Comparison of ENCODE assay signal across 11 mouse cellular contexts in genomic region chr3:68492066-68492465, GRCm38 (mm10).
DNase-seq lines count a peak whose midpoint lies in the region; ATAC-seq lines count a peak whose summit lies in the region.
"Had no signal": no experiment of that assay in that cellular context is flagged by ENCODE, and none has a peak within 500 bp of the region (broad histone marks: within the 10 kb centered on the region; RNA-seq: fewer than 3 reads in every experiment).

No protein-coding gene starts in this region.

- no peaks in the 10 kb centered on the region for H3K9me3 ChIP-seq in forebrain, embryonic 10.5 days
- no peaks in the 10 kb centered on the region for H3K9me3 ChIP-seq in forebrain, embryonic 12.5 days
- H3K9me3 ChIP-seq in kidney, embryonic 14.5 days (ENCODE audit: control insufficient read depth, low read length): no peaks in the 10 kb centered on the region
- no peaks in the 10 kb centered on the region for H3K9me3 ChIP-seq in embryonic facial prominence, embryonic 10.5 days
- H3K9me3 ChIP-seq in limb, embryonic 12.5 days: no peaks in the 10 kb centered on the region
- no peaks in the 10 kb centered on the region for H3K9me3 ChIP-seq in midbrain, embryonic 15.5 days

- no peak overlapping the region; the same call in 1 of the 2 replicates for H3K4me2 ChIP-seq in forebrain, embryonic 12.5 days
- H3K4me2 ChIP-seq in kidney, embryonic 14.5 days (replicated peaks; ENCODE audit: low read depth, low read length): no peak overlapping the region; the same call in 1 of the 2 replicates
- peak overlapping the region; percentile 98; the same call in 1 of the 2 replicates for H3K4me2 ChIP-seq in limb, embryonic 12.5 days
- H3K4me2 ChIP-seq in midbrain, embryonic 15.5 days: no peak overlapping the region

- H3K4me3 ChIP-seq in forebrain, embryonic 10.5 days: no peak overlapping the region
- no peak overlapping the region for H3K4me3 ChIP-seq in forebrain, embryonic 12.5 days (replicated peaks)
- no peak overlapping the region for H3K4me3 ChIP-seq in kidney, embryonic 14.5 days (ENCODE audit: low read length)
- peak overlapping the region; percentile 83; the same call in 1 of the 2 replicates for H3K4me3 ChIP-seq in embryonic facial prominence, embryonic 10.5 days
- no peak overlapping the region for H3K4me3 ChIP-seq in limb, embryonic 12.5 days (replicated peaks)
- no peak overlapping the region for H3K4me3 ChIP-seq in midbrain, embryonic 15.5 days

- H3K4me1 ChIP-seq in forebrain, embryonic 10.5 days: peaks cover 60% of the 10 kb centered on the region
- H3K4me1 ChIP-seq in forebrain, embryonic 12.5 days: peaks cover 18% of the 10 kb centered on the region
- H3K4me1 ChIP-seq in kidney, embryonic 14.5 days (ENCODE audit: control insufficient read depth, insufficient read depth, low read length): peaks cover 28% of the 10 kb centered on the region
- peaks cover 62% of the 10 kb centered on the region for H3K4me1 ChIP-seq in embryonic facial prominence, embryonic 10.5 days
- H3K4me1 ChIP-seq in limb, embryonic 12.5 days (replicated peaks): peaks cover 56% of the 10 kb centered on the region
- H3K4me1 ChIP-seq in midbrain, embryonic 15.5 days: peaks cover 22% of the 10 kb centered on the region

- H3K36me3 ChIP-seq in forebrain, embryonic 10.5 days (replicated peaks): no peaks in the 10 kb centered on the region
- H3K36me3 ChIP-seq in forebrain, embryonic 12.5 days (replicated peaks): no peaks in the 10 kb centered on the region
- H3K36me3 ChIP-seq in kidney, embryonic 14.5 days (ENCODE audit: control insufficient read depth, insufficient read depth, low read length): no peaks in the 10 kb centered on the region
- H3K36me3 ChIP-seq in embryonic facial prominence, embryonic 10.5 days (replicated peaks): no peaks in the 10 kb centered on the region
- H3K36me3 ChIP-seq in limb, embryonic 12.5 days: no peaks in the 10 kb centered on the region
- no peaks in the 10 kb centered on the region for H3K36me3 ChIP-seq in midbrain, embryonic 15.5 days (replicated peaks)

- ATAC-seq in forebrain, embryonic 12.5 days (ENCODE audit: low FRiP score): no peak
- no peak for ATAC-seq in kidney, embryonic 14.5 days (ENCODE audit: low FRiP score, low TSS enrichment)
- no peak for ATAC-seq in limb, embryonic 12.5 days (ENCODE audit: insufficient number of reproducible peaks, insufficient read depth, low FRiP score, low TSS enrichment, low read depth)
- no peak for ATAC-seq in midbrain, embryonic 15.5 days (replicated peaks)
- ATAC-seq: forebrain, embryonic 16.5 days; midbrain, embryonic 16.5 days had no signal

- H3K9ac ChIP-seq in forebrain, embryonic 12.5 days: no peak overlapping the region
- no peak overlapping the region for H3K9ac ChIP-seq in kidney, embryonic 14.5 days (ENCODE audit: low read depth, low read length)
- no peak overlapping the region for H3K9ac ChIP-seq in limb, embryonic 12.5 days (replicated peaks)
- no peak overlapping the region for H3K9ac ChIP-seq in midbrain, embryonic 15.5 days

- no peak for DNase-seq in forebrain, embryonic 10.5 days (ENCODE audit: extremely low spot score, low spot score)
- no peak for DNase-seq in kidney, postnatal 36 days
- DNase-seq in embryonic facial prominence, embryonic 10.5 days (ENCODE audit: low spot score): no peak
- no peak for DNase-seq in spleen, postnatal 36 days (ENCODE audit: low spot score in 2 of 2)
- DNase-seq: layer of hippocampus, adult 9-11 months had no signal

- H3K27me3 ChIP-seq in forebrain, embryonic 10.5 days (ENCODE audit: poor library complexity, severe bottlenecking): peaks cover 24% of the 10 kb centered on the region
- H3K27me3 ChIP-seq in forebrain, embryonic 12.5 days: peaks cover 27% of the 10 kb centered on the region
- H3K27me3 ChIP-seq in kidney, embryonic 14.5 days (ENCODE audit: control insufficient read depth, insufficient read depth, low read length): no peaks in the 10 kb centered on the region
- 0 out of 2 replicates have a peak, but pooled peaks cover 3% of the 10 kb centered on the region for H3K27me3 ChIP-seq in embryonic facial prominence, embryonic 10.5 days (replicated peaks; ENCODE audit: low read depth, poor library complexity, severe bottlenecking)
- H3K27me3 ChIP-seq in limb, embryonic 12.5 days: peaks cover 17% of the 10 kb centered on the region; the same call in 1 of the 2 replicates
- H3K27me3 ChIP-seq in midbrain, embryonic 15.5 days (replicated peaks): no peaks in the 10 kb centered on the region

- 62% methylated on average over 1 of the region's 1 CpGs for WGBS in forebrain, embryonic 10.5 days
- WGBS in forebrain, embryonic 12.5 days: 76% methylated on average over 1 of the region's 1 CpGs
- 66% methylated on average over 1 of the region's 1 CpGs for WGBS in kidney, embryonic 14.5 days
- WGBS in embryonic facial prominence, embryonic 10.5 days: 34% methylated on average over 1 of the region's 1 CpGs
- 33% methylated on average over 1 of the region's 1 CpGs for WGBS in limb, embryonic 12.5 days
- 63% methylated on average over 1 of the region's 1 CpGs for WGBS in midbrain, embryonic 15.5 days

- peak overlapping the region; percentile 46; the same call in 1 of the 2 replicates for H3K27ac ChIP-seq in forebrain, embryonic 10.5 days
- no peak overlapping the region for H3K27ac ChIP-seq in forebrain, embryonic 12.5 days
- H3K27ac ChIP-seq in kidney, embryonic 14.5 days (ENCODE audit: low read depth, low read length): peak overlapping the region; percentile 96
- H3K27ac ChIP-seq in embryonic facial prominence, embryonic 10.5 days (replicated peaks): 0 out of 2 replicates have a peak overlapping the region, but pooled peaks have one; percentile 4
- H3K27ac ChIP-seq in limb, embryonic 12.5 days: no peak overlapping the region
- no peak overlapping the region for H3K27ac ChIP-seq in midbrain, embryonic 15.5 days

Comparison
In these comparisons a context has a peak if more than half of its experiments do, and no peak if none do; other contexts are left out.
1. H3K27ac ChIP-seq: peak in forebrain, embryonic 10.5 days (single experiment), kidney, embryonic 14.5 days (single experiment) and embryonic facial prominence, embryonic 10.5 days (single experiment); none in forebrain, embryonic 12.5 days (single experiment), limb, embryonic 12.5 days (single experiment) and midbrain, embryonic 15.5 days (single experiment).